Mouse (Mus musculus) spleen, adult 2 months (tissue): ENCODE data around the gene Olfr1112.

Experiments used
- CTCF ChIP-seq: fragments of 200-500 bp; IDR thresholded peaks from 2 replicates; pipeline ENCODE4 v1.5.1; 2011; ENCODE audit warnings: mild to moderate bottlenecking, inconsistent platforms; ENCODE audit not compliant: insufficient read depth, insufficient read length, insufficient replicate concordance; ENCODE audit errors: extremely low read depth
- POLR2A ChIP-seq: fragments of 200-500 bp; IDR thresholded peaks from 2 replicates; pipeline ENCODE4 v1.6.1; 2011; ENCODE audit warnings: low read depth, low read length, inconsistent platforms

- no peak for TF ChIP-seq CTCF
- no peak for TF ChIP-seq POLR2A
These were observed 47.4 kb upstream of the Olfr1112 start, which contains the start of gene Olfr1110 for GRCm38 (mm10) chr2:87140200-87140599.
